Mouse (Mus musculus) heart, embryonic 10.5 days (tissue): Measurements from ENCODE around the gene Gdf15. TPM values are rescaled to one million over a fixed set of nuclear protein-coding genes. Genes with fewer than 3 reads are reported as not detected.

Experiments used
- DNase-seq: peaks from one replicate; pipeline ENCODE4 v3.0.0-alpha.2; 2017; ENCODE audit warnings: low spot score
- H3K27ac ChIP-seq: fragments of 300-500 bp; sonication (generic); 2 replicates; pipeline ENCODE4 v1.5.1; 2016; ENCODE audit warnings: mild to moderate bottlenecking
- H3K27me3 ChIP-seq: fragments of 300-500 bp; sonication (generic); 2 replicates; pipeline ENCODE4 v1.6.1; 2016; ENCODE audit warnings: mild to moderate bottlenecking; ENCODE audit not compliant: poor library complexity, insufficient read depth, severe bottlenecking
- H3K36me3 ChIP-seq: fragments of 300-500 bp; sonication (generic); 2 replicates; pipeline ENCODE4 v1.6.1; 2016; ENCODE audit warnings: mild to moderate bottlenecking, moderate library complexity
- H3K4me1 ChIP-seq: fragments of 300-500 bp; sonication (generic); 2 replicates; pipeline ENCODE4 v1.6.1; 2016; ENCODE audit warnings: mild to moderate bottlenecking
- H3K4me3 ChIP-seq: fragments of 300-500 bp; sonication (generic); 2 replicates; pipeline ENCODE4 v1.5.1; 2016; ENCODE audit warnings: mild to moderate bottlenecking, moderate library complexity
- H3K9me3 ChIP-seq: fragments of 300-500 bp; sonication (generic); 2 replicates; pipeline ENCODE4 v1.6.1; 2016; ENCODE audit warnings: mild to moderate bottlenecking, moderate library complexity
- WGBS: fragments of 180-500 bp; shearing (Covaris S2); methylation state at CpG from one replicate; pipeline ENCODE4 v1.1.7; 2016; 5-methylcytosine and 5-hydroxymethylcytosine counted together
- polyA plus RNA-seq: library from polyadenylated mRNA; unstranded; fragments of >200 nt; fragmentation: Nextera tagmentation; extraction: Ambion mirVana; gene quantifications from 2 replicates; pipeline ENCODE4 v1.2.1, GENCODE M21; 2016

Gene Gdf15
- polyA plus RNA-seq = 0.43 and 1.6 TPM in 2 replicates

DNA sequence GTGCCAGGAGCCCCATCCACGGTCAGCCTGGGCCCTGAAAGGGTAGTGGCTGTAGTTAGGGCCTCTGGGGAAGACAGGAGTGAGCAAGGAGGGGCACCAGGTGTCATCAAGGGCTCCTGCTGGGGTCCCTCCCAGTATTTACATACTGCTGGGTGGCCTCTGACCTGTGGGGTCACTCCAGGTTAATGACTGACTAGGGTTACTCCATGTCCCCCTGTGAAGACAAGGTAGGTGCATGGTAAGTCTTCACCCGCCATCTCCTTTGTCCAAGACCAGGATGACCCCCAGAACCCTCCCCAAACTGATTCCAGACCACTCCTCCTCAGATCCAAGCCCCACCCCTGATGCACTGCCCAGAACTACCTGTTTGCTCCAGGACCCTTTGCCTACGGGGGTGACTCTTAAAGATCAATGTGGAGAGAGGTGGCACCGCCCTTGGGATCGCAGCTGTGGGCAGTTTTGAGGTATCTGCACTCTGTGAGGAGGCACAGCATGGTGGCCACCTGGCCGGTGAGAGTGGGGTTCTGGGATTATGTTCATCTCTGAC, at the start of gene Gdf15:
Gdf15 (minus strand) TSS at position 111 of the 547 bp plus-strand sequence.
- Histone ChIP-seq H3K9me3 (no peaks in the 10 kb centered on the region), H3K4me1 (peaks cover 54% of the 10 kb centered on the region), H3K4me3 (peak within 1 kb of the TSS; percentile 40), H3K27ac (peak within 1 kb of the TSS; percentile 30), H3K36me3 (no peaks in the 10 kb centered on the region), H3K27me3 (peaks cover 25% of the 10 kb centered on the region)
- WGBS = 71% methylated on average over 6 of the region's 6 CpGs
- no peak for DNase-seq

DNA sequence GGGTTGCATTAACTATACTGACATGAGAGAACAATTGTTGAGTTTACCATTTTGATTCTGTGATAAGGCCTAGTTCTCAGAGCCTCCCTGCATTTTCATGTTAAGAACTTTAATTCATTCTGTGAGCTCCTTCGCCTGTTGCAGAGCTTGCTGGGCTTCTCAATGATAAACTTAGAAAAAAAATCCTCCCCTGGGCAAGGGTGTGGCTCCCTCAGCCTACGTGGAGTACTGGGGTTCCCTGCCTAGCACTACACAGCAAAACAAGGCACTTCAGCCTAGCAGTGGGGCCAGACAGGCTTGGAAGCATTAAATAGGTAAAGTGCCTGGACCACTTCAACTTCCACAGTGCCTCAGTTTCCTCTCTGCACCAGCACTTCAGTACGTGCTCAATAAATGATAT, 49.2 kb upstream of the Gdf15 start:
- Histone ChIP-seq H3K9me3 (no peaks in the 10 kb centered on the region), H3K27me3 (no peaks in the 10 kb centered on the region), H3K36me3 (peaks cover 34% of the 10 kb centered on the region), H3K4me1 (peaks cover 23% of the 10 kb centered on the region), H3K4me3 (no peak overlapping the region), H3K27ac (peak overlapping the region; percentile 90)
- DNase-seq = no peak
- 64% methylated on average over 3 of the region's 3 CpGs for WGBS

DNA sequence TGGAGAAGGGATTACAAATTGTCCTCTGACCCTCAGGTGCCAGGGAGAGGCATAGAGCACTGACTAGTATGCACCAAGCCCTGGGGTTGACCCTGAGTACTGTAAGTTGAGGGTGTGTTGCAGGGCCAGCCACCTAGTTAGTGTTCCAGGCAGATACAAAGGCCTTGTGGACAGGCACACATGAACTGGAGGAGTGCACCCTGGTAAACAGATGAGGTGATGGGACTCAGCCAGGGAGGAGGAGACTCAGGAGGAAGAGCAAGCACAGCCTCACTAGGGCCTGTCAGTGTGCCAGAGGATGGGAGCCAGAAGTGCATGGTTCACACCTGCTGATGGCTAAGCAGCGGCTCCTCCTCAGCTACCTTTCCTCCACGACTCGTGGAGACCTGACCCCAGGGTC, 47.8 kb upstream of the Gdf15 start:
- Histone ChIP-seq H3K27me3 (no peaks in the 10 kb centered on the region), H3K4me1 (peaks cover 27% of the 10 kb centered on the region), H3K9me3 (no peaks in the 10 kb centered on the region), H3K4me3 (no peak overlapping the region), H3K27ac (no peak overlapping the region; the same call in 1 of the 2 replicates), H3K36me3 (peaks cover 39% of the 10 kb centered on the region)
- WGBS = 83% methylated on average over 3 of the region's 3 CpGs
- no peak for DNase-seq

DNA sequence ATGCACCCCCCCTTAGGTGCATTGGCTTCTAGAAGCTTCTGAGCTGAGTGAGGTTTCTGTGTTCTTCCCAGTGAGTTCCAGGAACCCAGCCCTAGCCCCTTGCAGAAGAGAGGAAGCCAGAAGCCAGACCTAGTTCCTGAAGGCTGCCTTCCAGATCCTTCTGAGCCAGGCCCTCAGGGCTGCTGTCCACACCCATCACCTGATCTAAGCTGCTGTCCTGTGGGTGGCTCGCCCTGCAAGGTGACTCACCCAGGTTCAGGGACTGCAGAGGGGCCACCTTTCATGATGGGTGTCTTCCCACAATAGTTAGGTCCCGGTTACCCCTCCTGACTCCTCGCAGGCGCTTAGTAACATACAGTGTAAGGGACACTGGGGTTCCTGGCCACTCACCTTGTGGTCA, 47.1 kb upstream of the Gdf15 start:
- no peak overlapping the region for H3K4me3 ChIP-seq
- H3K4me1 ChIP-seq = peaks cover 33% of the 10 kb centered on the region
- H3K36me3 ChIP-seq = peaks cover 39% of the 10 kb centered on the region
- no peak for DNase-seq
- H3K27ac ChIP-seq = 0 out of 2 replicates have a peak overlapping the region, but pooled peaks have one; percentile 17
- 91% methylated on average over 4 of the region's 4 CpGs for WGBS
- no peaks in the 10 kb centered on the region for H3K9me3 ChIP-seq
- no peaks in the 10 kb centered on the region for H3K27me3 ChIP-seq

DNA sequence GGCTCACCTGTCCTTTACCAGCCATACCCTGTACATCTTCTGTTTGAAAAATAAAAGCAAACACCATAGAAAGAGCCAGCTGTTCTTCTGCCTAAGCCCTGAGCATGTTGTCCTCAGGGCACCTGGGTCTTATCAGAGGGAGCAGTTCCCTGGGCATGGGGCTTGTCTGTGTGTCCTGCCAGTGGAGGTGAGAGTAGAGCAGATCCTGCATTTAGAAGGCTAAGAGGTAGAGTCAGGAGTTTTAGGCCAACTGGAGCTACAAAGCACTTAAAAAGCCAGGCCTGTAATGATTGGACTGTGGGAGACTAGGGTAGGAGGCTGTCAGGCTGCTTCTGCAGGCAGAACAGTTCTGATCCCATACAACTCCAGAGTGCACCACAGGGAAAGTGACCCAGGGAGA, 46.4 kb upstream of the Gdf15 start:
- Histone ChIP-seq H3K36me3 (peaks cover 39% of the 10 kb centered on the region), H3K27ac (no peak overlapping the region), H3K4me1 (peaks cover 37% of the 10 kb centered on the region), H3K4me3 (no peak overlapping the region), H3K9me3 (no peaks in the 10 kb centered on the region), H3K27me3 (no peaks in the 10 kb centered on the region)
- DNase-seq = no peak

DNA sequence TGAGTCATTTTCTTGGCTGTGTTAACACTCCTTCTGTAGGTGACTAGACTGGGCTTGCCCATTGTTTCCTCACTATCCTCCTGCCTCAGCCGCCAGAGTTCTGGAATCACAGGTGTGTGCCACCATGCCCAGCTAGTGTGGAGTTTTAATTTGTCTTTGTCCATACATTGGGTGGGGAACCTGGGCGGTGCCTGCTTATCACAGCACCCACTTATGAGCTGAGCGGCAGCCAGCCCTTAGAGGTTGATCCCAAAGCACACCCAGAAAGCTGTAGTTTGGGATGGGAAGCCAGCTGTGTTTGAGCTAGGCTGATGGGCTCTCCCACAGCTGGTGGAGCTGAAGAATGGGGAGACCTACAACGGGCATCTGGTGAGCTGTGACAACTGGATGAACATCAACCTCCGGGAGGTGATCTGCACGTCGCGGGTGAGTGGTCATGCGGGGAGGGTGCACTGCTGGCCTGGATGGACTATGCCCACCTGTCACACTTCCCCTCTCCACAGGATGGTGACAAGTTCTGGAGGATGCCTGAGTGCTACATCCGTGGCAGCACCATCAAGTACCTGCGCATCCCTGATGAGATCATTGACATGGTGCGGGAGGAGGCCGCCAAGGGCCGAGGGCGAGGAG, 45.3 kb upstream of the Gdf15 start:
- Histone ChIP-seq H3K4me1 (peaks cover 39% of the 10 kb centered on the region), H3K36me3 (peaks cover 39% of the 10 kb centered on the region), H3K4me3 (no peak overlapping the region), H3K9me3 (no peaks in the 10 kb centered on the region), H3K27me3 (no peaks in the 10 kb centered on the region), H3K27ac (no peak overlapping the region; the same call in 1 of the 2 replicates)
- 91% methylated on average over 15 of the region's 15 CpGs for WGBS
- DNase-seq = no peak

DNA sequence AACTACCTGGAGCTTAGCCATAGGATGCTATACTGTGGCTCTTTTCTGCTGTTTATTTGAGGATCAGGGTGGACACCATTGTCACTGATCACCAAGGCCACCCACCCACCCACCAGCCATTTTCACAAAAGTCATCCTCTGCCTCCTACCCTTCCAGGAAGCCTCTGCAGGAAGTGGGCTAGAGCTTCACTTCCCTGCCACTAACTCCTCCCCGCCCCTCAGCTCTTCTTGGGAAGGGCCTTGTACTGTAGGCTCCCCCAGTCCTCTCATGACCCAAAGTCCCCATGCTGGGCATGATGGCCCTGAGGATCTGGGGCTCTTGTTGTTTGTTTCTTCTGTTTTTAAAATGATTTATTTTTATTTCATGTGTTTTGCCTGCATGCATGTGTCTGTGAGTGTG, 43.1 kb upstream of the Gdf15 start:
- H3K36me3 ChIP-seq = peaks cover 39% of the 10 kb centered on the region
- DNase-seq = no peak
- no peaks in the 10 kb centered on the region for H3K9me3 ChIP-seq
- WGBS = 72% methylated on average over 1 of the region's 1 CpGs
- no peaks in the 10 kb centered on the region for H3K27me3 ChIP-seq
- H3K4me1 ChIP-seq = peaks cover 29% of the 10 kb centered on the region
- no peak overlapping the region for H3K4me3 ChIP-seq
- H3K27ac ChIP-seq = peak overlapping the region; percentile 95; the same call in 1 of the 2 replicates

DNA sequence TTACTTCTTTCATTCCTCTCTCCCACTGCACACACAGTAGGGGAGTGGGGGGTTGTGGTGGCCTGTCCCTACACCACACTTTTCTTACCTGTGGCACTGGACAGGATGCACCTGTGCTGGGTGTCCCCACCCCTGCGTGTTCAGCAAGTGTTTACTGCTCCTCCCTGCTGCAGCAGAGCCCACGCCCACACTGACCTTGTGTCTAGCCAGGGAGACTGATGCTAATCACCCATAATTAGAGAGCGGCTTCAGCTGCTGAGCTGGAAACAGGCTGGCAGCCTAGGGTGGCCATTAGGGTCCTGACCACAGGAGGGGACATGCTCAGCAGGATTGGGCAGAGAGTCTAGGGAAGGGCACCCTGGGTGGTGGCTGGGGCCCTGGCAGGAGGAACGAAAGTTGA, 42.5 kb upstream of the Gdf15 start:
- Histone ChIP-seq H3K27ac (peak overlapping the region; percentile 95), H3K4me3 (no peak overlapping the region; the same call in 1 of the 2 replicates), H3K9me3 (no peaks in the 10 kb centered on the region), H3K36me3 (peaks cover 32% of the 10 kb centered on the region), H3K4me1 (peaks cover 25% of the 10 kb centered on the region), H3K27me3 (no peaks in the 10 kb centered on the region)
- DNase-seq = no peak
- 80% methylated on average over 4 of the region's 4 CpGs for WGBS

DNA sequence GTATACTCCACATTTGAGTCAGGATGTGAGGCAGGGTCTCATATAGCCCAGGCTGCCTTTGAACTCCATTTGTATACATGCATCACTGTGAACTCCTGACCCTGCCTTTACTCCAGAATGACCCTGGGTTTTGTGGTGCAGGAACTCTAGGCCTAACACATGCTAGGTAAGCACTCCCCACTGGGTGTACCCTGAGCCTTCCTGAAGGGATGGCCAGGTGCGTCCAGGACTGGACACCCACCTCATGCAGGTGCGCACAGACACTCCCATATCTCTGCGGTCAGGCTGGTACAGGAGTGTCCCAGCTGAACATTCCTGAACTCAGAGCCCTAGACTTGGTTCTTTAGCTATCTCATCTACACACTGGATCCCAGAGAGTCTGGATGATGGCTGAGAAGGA, 41.9 kb upstream of the Gdf15 start:
- H3K27me3 ChIP-seq = no peaks in the 10 kb centered on the region
- H3K4me1 ChIP-seq = peaks cover 25% of the 10 kb centered on the region
- H3K27ac ChIP-seq = peak overlapping the region; percentile 95
- H3K36me3 ChIP-seq = peaks cover 26% of the 10 kb centered on the region
- 87% methylated on average over 3 of the region's 3 CpGs for WGBS
- no peaks in the 10 kb centered on the region for H3K9me3 ChIP-seq
- no peak for DNase-seq
- peak overlapping the region; percentile 69 for H3K4me3 ChIP-seq

DNA sequence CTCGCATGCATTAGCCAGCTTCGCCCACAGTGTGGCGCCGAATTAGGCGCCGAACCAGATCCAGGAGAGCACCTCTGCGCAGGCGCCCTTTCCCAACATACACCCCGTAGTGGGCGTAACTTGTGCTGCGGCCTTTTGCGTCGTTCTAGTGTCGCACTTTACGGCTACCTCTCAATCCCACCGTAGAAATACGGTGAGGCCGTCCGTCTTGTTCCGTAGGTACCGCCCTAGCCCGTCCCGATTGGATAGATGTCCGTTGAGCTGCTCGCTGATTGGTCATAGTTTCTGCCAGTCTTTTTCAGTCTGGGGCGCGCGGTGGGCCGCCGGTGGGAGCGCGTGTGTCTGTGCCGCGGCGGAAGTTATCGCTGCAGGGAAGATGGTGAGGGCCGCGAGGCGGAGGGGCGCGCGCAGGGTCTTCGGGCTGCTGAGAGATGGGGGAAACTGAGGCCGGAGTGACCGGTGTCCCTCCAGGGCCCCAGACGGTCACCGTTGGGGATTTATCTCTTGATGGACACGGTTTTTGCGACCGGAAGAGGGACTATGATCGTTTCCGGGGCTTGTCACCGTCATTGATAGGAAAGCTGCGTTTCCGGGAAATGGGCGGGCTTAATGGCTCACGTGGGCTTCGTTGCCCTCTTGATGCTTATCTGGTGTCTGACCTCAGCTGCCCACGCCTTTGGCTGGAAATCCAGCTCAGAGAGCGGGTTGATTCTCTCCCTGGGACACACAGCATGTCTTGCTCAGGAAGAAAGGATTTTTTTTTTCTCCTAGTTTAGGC, 41.0 kb upstream of the Gdf15 start, which contains the start of gene Lsm4:
Lsm4 (plus strand) TSS at position 170 of the 778 bp plus-strand sequence.
- peak; percentile 99 for DNase-seq
- peaks cover 25% of the 10 kb centered on the region for H3K4me1 ChIP-seq
- H3K9me3 ChIP-seq = no peaks in the 10 kb centered on the region
- H3K4me3 ChIP-seq = peak within 1 kb of the TSS; percentile 69
- H3K27me3 ChIP-seq = no peaks in the 10 kb centered on the region
- WGBS = under 1% methylated on average over 60 of the region's 60 CpGs
- peaks cover 19% of the 10 kb centered on the region for H3K36me3 ChIP-seq
- H3K27ac ChIP-seq = peak within 1 kb of the TSS; percentile 95

DNA sequence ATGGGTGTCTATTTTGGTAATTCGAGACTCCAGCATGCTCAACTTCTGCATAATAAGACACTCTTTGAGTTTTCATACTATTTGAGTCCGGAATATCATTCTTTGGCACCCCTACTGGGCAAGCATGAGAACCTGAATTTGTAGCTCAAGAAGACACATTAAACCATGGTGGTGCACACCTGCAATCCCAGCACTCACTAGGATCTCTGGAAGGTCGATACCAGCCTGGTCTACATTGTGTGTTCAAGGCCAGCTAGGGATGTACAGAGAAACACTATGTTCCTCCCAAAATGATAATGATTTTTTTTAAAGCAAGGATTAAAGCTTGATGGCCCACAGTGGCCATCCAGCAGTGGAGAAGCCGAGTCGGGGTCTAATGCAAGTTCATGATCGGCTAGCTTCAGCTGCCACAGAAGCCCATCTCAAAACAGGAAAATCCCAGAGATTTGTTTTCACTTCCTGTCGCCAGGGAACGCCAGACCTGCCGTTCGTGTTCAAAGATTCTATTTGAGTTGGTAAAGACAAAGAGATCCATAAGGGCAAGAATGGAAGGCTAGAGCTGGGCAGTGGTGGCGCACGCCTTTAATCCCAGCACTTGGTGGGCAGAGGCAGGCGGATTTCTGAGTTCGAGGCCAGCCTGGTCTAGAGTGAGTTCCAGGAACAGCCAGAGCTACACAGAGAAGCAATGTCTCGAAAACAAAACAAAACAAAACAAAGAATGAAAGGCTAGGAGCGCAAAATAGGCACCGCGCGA, 40.2 kb upstream of the Gdf15 start:
- Histone ChIP-seq H3K4me3 (peak overlapping the region; percentile 69), H3K9me3 (no peaks in the 10 kb centered on the region), H3K27ac (peak overlapping the region; percentile 95), H3K36me3 (peaks cover 11% of the 10 kb centered on the region), H3K4me1 (peaks cover 25% of the 10 kb centered on the region), H3K27me3 (no peaks in the 10 kb centered on the region)
- DNase-seq = no peak
- 38% methylated on average over 19 of the region's 19 CpGs for WGBS

DNA sequence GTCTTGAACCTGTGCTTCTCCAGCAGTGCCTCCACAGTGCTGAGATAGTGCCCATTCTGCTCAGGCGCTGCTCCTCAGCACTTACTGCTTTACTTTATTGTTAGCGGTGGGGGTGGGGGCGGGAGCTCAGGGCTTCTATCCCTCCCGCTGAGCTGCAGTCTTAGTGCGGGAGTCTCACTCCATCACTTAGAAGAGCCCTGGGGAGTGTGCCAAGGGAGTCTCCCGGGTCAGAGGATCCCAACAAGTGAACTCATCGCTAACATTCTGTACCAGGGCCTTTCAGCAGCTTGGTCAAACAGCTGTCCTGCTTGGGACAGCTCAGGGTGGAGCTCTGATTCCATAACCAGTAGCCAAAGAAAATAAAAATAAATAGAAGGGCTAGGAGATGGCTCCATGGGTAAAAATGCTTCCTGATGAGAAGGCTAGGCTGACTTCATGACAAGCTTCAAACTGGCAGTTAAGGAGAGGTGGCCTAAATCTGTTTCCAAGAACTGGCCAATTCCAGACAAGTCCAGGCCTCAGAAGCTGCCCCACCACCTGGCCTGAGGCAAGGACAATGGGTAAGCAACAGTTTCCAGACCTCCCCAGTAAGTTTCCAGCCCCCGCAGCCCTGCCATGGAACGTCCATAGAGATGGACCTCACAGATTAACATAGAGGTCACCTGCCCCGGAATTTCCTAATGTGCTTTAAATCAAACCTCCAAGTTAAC, 39.5 kb upstream of the Gdf15 start:
- WGBS = 61% methylated on average over 10 of the region's 10 CpGs
- no peak for DNase-seq
- peaks cover 25% of the 10 kb centered on the region for H3K4me1 ChIP-seq
- H3K4me3 ChIP-seq = no peak overlapping the region
- peaks cover 7% of the 10 kb centered on the region for H3K36me3 ChIP-seq
- H3K27ac ChIP-seq = peak overlapping the region; percentile 95; the same call in 1 of the 2 replicates
- no peaks in the 10 kb centered on the region for H3K9me3 ChIP-seq
- H3K27me3 ChIP-seq = no peaks in the 10 kb centered on the region
